Mouse (Mus musculus): ENCODE data around the gene Spag8. TPM values are rescaled to one million over a fixed set of nuclear protein-coding genes. Genes with fewer than 3 reads are reported as not detected.

Spag8 gene
- total and polyA plus RNA-seq, 2 experiments from 2014 or later: 6.8 to 7.8 TPM

DNA sequence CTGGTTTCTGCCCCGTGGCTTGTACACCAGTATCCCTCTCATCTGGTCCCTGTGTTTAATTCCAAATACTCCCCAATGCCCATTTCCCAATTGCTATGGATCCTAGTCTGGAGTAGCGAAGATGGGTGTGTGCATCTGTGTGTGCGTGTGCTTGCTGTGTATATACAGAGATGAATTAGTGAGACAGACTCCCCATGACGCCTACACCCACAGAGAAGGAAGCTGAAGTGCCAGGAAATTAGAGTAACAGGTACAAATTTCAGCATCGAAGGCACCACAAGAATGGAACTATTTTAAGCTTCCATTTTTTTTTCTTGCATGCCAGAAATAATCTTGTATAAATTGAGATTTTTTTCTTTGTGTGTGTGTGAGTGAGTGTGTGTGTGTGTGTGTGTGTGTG lies 37.6 kb upstream of the Spag8 start:
- Histone ChIP-seq H3K4me1 (ENCODE audit: insufficient read depth, low read length) (no peaks in the 10 kb centered on the region), H3K9me3 (ENCODE audit: low read length) (no peaks in the 10 kb centered on the region), H3K4me2 (ENCODE audit: low read depth, low read length) (no peak overlapping the region), H3K27me3 (ENCODE audit: insufficient read depth, low read length) (no peaks in the 10 kb centered on the region), H3K4me3 (ENCODE audit: low read length) (no peak overlapping the region), H3K27ac (no peak overlapping the region), H3K36me3 (ENCODE audit: insufficient read depth, low read length) (peaks cover 25% of the 10 kb centered on the region), H3K9ac (replicated peaks; ENCODE audit: low read length) (no peak overlapping the region)
- DNase-seq (ENCODE audit: low spot score) (no peak), ATAC-seq (no peak)
- TF ChIP-seq CTCF (IDR thresholded peaks at IDR 0.05; ENCODE audit: low read depth): no peak
- WGBS: 81% methylated on average over 5 of the region's 5 CpGs

DNA sequence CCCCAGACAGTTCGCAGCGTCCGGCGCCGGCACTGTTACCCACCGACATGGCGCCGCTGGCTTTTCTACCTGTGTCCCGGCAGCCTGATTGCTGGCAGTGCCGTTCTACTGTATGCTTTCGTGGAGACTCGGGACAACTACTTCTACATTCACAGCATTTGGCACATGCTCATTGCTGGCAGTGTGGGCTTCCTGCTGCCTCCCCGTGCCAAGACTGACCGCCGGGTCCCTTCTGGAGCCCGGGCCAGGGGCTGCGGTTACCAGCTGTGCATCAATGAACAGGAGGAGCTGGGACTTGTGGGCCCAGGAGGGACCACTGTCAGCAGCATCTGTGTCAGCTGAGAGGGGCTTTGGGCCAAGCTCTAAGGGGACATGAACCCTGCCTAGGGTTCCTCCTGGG lies 36.6 kb upstream of the Spag8 start:
- 81% methylated on average over 17 of the region's 17 CpGs for WGBS
- Histone ChIP-seq H3K4me3 (ENCODE audit: low read length) (no peak overlapping the region), H3K4me1 (ENCODE audit: insufficient read depth, low read length) (no peaks in the 10 kb centered on the region), H3K9me3 (ENCODE audit: low read length) (no peaks in the 10 kb centered on the region), H3K4me2 (ENCODE audit: low read depth, low read length) (no peak overlapping the region), H3K27me3 (ENCODE audit: insufficient read depth, low read length) (no peaks in the 10 kb centered on the region), H3K9ac (replicated peaks; ENCODE audit: low read length) (no peak overlapping the region), H3K27ac (no peak overlapping the region), H3K36me3 (ENCODE audit: insufficient read depth, low read length) (peaks cover 29% of the 10 kb centered on the region)
- ATAC-seq (no peak), DNase-seq (ENCODE audit: low spot score) (peak; percentile 10)
- no peak for TF ChIP-seq CTCF (IDR thresholded peaks at IDR 0.05; ENCODE audit: low read depth)

DNA sequence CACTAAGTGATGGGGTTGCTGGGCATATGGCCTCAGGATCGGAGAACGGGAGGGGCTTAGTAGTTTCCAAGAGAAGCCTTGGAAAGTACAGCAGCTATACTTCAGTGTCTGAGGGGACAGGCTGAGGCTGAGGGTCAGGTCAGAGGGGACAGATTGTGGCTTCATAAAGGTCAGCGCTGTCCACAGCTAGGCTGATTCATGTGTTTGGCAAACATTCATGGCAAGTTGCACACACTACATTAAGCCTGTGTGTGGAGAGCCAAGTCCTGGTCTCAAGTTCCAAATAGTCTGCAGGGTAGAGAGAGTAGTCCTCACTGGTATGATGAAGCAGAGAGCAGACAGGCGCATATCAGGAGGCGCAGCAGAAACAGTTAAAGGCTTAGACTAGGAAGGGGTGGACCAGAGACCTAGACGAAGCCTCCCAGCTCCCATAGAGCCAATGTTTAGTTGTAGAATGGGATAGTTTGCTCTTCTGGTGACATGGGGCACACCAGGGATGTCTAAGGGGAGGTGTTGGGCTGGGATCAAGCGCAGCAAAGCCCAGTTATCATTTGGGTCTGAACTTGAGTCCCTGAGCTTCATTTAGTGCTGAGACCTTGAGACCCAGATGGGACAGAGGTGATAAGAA lies 26.1 kb upstream of the Spag8 start:
- Histone ChIP-seq H3K27me3 (ENCODE audit: insufficient read depth, low read length) (no peaks in the 10 kb centered on the region), H3K27ac (no peak overlapping the region), H3K4me1 (ENCODE audit: insufficient read depth, low read length) (no peaks in the 10 kb centered on the region), H3K36me3 (ENCODE audit: insufficient read depth, low read length) (peaks cover 67% of the 10 kb centered on the region), H3K4me3 (ENCODE audit: low read length) (no peak overlapping the region), H3K4me2 (ENCODE audit: low read depth, low read length) (no peak overlapping the region), H3K9me3 (ENCODE audit: low read length) (no peaks in the 10 kb centered on the region), H3K9ac (replicated peaks; ENCODE audit: low read length) (no peak overlapping the region)
- TF ChIP-seq CTCF (IDR thresholded peaks at IDR 0.05; ENCODE audit: low read depth): no peak
- no peak for DNase-seq (ENCODE audit: low spot score)
- WGBS: 89% methylated on average over 7 of the region's 7 CpGs
- no peak for ATAC-seq

DNA sequence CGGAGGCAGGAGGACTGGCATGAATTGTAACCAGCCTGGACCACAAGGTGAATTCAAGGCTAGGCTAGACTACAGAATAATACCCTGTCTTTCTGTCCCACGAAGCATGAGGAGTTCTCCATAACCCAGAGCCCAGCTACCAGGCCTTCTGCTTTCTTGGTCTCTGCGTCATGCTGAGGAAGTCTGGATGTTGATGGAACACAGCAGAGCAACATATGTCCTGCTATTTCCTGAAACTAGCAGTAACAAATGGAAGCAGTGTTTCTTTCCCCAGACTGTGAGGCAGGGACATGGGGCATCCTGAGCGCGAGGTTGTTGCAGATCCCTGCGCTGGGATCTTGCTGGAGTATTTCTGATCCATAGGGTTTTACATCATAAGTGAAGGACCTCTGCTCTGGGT lies 25.1 kb upstream of the Spag8 start:
- no peak overlapping the region for H3K4me2 ChIP-seq (ENCODE audit: low read depth, low read length)
- ATAC-seq: no peak
- no peak for TF ChIP-seq CTCF (IDR thresholded peaks at IDR 0.05; ENCODE audit: low read depth)
- H3K9ac ChIP-seq (replicated peaks; ENCODE audit: low read length): no peak overlapping the region
- H3K36me3 ChIP-seq (ENCODE audit: insufficient read depth, low read length): peaks cover 72% of the 10 kb centered on the region
- no peaks in the 10 kb centered on the region for H3K4me1 ChIP-seq (ENCODE audit: insufficient read depth, low read length)
- WGBS: 87% methylated on average over 6 of the region's 6 CpGs
- no peak overlapping the region for H3K4me3 ChIP-seq (ENCODE audit: low read length)
- no peak for DNase-seq (ENCODE audit: low spot score)
- no peak overlapping the region for H3K27ac ChIP-seq
- H3K27me3 ChIP-seq (ENCODE audit: insufficient read depth, low read length): no peaks in the 10 kb centered on the region
- H3K9me3 ChIP-seq (ENCODE audit: low read length): no peaks in the 10 kb centered on the region

DNA sequence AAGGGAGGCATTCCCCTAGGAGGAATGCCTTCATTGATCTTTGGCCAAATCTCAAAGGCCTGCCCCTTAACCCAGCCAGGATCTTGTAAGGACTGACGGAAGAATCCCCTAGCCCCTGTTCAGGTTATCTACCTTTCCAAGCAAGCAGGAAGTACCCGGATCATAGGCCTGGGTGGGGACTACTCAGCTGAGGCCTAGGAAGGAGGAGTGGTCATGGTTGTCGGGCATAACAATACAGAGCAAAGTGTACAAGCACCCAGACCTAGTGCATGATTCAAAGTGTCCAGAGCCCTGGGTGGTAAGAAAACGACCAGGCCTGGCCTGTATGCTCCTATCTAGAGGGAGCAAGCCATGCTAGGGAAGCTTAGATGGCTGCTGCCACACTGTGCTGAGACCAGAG lies 22.2 kb upstream of the Spag8 start:
- no peak for TF ChIP-seq CTCF (IDR thresholded peaks at IDR 0.05; ENCODE audit: low read depth)
- ATAC-seq (no peak), DNase-seq (ENCODE audit: low spot score) (no peak)
- H3K4me3 ChIP-seq (ENCODE audit: low read length): no peak overlapping the region
- no peaks in the 10 kb centered on the region for H3K9me3 ChIP-seq (ENCODE audit: low read length)
- H3K4me2 ChIP-seq (ENCODE audit: low read depth, low read length): no peak overlapping the region
- peaks cover 51% of the 10 kb centered on the region for H3K36me3 ChIP-seq (ENCODE audit: insufficient read depth, low read length)
- peaks cover 9% of the 10 kb centered on the region for H3K4me1 ChIP-seq (ENCODE audit: insufficient read depth, low read length)
- H3K27me3 ChIP-seq (ENCODE audit: insufficient read depth, low read length): no peaks in the 10 kb centered on the region
- H3K9ac ChIP-seq (replicated peaks; ENCODE audit: low read length): no peak overlapping the region
- no peak overlapping the region for H3K27ac ChIP-seq
- 76% methylated on average over 4 of the region's 4 CpGs for WGBS

DNA sequence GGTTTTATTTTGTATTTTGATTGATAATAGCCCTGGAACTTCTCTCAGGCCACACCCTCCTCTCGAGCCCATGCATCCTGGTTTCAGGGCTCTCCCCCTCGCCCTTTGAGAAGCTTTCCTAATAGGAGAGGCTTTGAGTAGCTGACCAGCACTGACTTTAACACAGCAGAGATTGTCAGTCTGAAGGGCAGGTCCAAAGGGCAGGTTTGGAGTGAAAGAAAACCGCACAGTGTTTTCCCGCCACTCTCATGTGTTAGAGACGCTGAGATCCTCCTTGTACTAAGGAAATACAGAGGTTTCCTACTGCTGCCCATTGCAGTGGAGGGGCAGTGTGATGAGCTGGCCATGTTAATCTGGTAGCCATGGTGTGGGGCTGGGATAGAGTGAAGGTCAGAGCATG lies 21.6 kb upstream of the Spag8 start:
- Histone ChIP-seq H3K9ac (replicated peaks; ENCODE audit: low read length) (no peak overlapping the region), H3K27me3 (ENCODE audit: insufficient read depth, low read length) (no peaks in the 10 kb centered on the region), H3K4me3 (ENCODE audit: low read length) (no peak overlapping the region), H3K36me3 (ENCODE audit: insufficient read depth, low read length) (peaks cover 49% of the 10 kb centered on the region), H3K9me3 (ENCODE audit: low read length) (no peaks in the 10 kb centered on the region), H3K4me1 (ENCODE audit: insufficient read depth, low read length) (peaks cover 15% of the 10 kb centered on the region), H3K27ac (no peak overlapping the region), H3K4me2 (ENCODE audit: low read depth, low read length) (no peak overlapping the region)
- 74% methylated on average over 5 of the region's 5 CpGs for WGBS
- no peak for ATAC-seq
- no peak for DNase-seq (ENCODE audit: low spot score)
- TF ChIP-seq CTCF (IDR thresholded peaks at IDR 0.05; ENCODE audit: low read depth): no peak

DNA sequence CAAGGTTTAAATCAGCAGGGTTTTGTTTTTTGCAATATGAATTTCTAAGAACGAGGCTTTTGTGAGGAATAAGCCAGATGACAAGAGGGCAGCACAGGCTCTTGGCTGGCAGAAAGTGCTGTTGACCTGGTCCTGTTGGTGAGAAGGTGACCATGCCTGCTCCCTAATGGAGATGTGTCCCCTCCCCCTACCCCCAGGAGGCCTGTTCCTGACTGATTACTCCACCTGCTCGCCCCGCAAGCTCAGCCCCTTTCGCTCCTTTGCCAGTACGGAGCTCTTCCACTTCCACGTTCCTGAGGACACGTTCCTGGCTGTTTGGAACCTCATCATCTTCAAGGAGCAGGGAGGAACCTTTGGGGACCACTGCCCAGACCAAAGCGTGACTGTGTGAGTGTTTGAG lies 20.3 kb upstream of the Spag8 start:
- H3K4me1 ChIP-seq (ENCODE audit: insufficient read depth, low read length): peaks cover 18% of the 10 kb centered on the region
- H3K27me3 ChIP-seq (ENCODE audit: insufficient read depth, low read length): no peaks in the 10 kb centered on the region
- TF ChIP-seq CTCF (IDR thresholded peaks at IDR 0.05; ENCODE audit: low read depth): no peak
- no peaks in the 10 kb centered on the region for H3K9me3 ChIP-seq (ENCODE audit: low read length)
- peaks cover 46% of the 10 kb centered on the region for H3K36me3 ChIP-seq (ENCODE audit: insufficient read depth, low read length)
- ATAC-seq: no peak
- H3K9ac ChIP-seq (replicated peaks; ENCODE audit: low read length): no peak overlapping the region
- no peak for DNase-seq (ENCODE audit: low spot score)
- no peak overlapping the region for H3K4me2 ChIP-seq (ENCODE audit: low read depth, low read length)
- 79% methylated on average over 8 of the region's 8 CpGs for WGBS
- H3K4me3 ChIP-seq (ENCODE audit: low read length): no peak overlapping the region
- H3K27ac ChIP-seq: no peak overlapping the region
